Mouse (Mus musculus) olfactory bulb, adult 2 months (tissue): ENCODE data around the gene Usp12.

Experiments
- CTCF ChIP-seq: fragments of 200-500 bp; IDR thresholded peaks from 2 replicates; pipeline ENCODE4 v1.5.1; 2012; ENCODE audit warnings: low read depth, mild to moderate bottlenecking, low read length, moderate library complexity; ENCODE audit not compliant: insufficient read depth
- POLR2A ChIP-seq: fragments of 200-500 bp; IDR thresholded peaks from 2 replicates; pipeline ENCODE4 v1.6.1; 2012; ENCODE audit warnings: mild to moderate bottlenecking, low read depth, low read length, moderate library complexity; ENCODE audit not compliant: insufficient read depth

DNA sequence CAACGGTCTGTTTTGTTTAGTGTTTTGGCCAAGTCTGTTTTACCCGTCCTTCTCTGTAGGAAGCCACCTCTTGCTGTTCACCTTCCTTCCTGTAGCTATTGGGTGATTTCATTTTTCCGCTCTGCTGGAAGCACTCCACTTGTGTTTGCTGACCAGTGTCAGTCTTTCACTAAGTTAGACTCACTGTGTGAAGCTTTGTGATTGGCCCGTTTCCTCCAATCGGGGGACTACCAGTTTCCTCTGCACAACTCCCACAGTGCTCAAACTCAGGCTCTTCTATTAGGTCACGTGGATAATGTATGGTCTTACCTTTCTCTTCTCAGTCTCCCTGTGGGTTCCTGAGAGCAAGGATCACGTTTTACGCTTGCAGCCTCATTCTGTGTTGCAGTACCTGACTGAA, 34.7 kb upstream of the Usp12 start:
- TF ChIP-seq POLR2A (no peak), CTCF (no peak)
